Mouse (Mus musculus): ENCODE results near the gene Sgcb.

GRCm38 (mm10) chr5:73631001-73631558, 16.5 kb downstream of the Sgcb start:
- TF ChIP-seq CTCF (IDR thresholded peaks at IDR 0.05; ENCODE audit: low read depth) (no peak), EP300 (IDR thresholded peaks at IDR 0.05; ENCODE audit: low read depth) (no peak)

Data from liver, embryonic 14.5 days (tissue).